Mouse (Mus musculus) testis, adult 2 months (tissue): ENCODE measurements at regions not wholly inside any gene's neighbourhood (a gene's known extent, or its start where the extent isn't known, plus 50 kb on each side); places are given as distances from the start of the nearest gene placed in this dataset.

Experiments used
- H3K27ac ChIP-seq: fragments of 200-500 bp; 2 replicates; pipeline ENCODE4 v1.5.1; 2012; ENCODE audit warnings: low read depth, low read length; ENCODE audit not compliant: control insufficient read depth, insufficient read depth
- H3K27me3 ChIP-seq: fragments of 200-500 bp; 2 replicates; pipeline ENCODE4 v1.6.1; 2012; ENCODE audit warnings: mild to moderate bottlenecking, low read length, moderate library complexity; ENCODE audit not compliant: control insufficient read depth, insufficient read depth
- H3K36me3 ChIP-seq: fragments of 200-500 bp; 2 replicates; pipeline ENCODE4 v1.6.1; 2012; ENCODE audit warnings: mild to moderate bottlenecking, low read length; ENCODE audit not compliant: control insufficient read depth, insufficient read depth
- H3K4me1 ChIP-seq: fragments of 200-500 bp; 2 replicates; pipeline ENCODE4 v1.6.1; 2012; ENCODE audit warnings: low read length; ENCODE audit not compliant: control insufficient read depth, insufficient read depth
- H3K4me3 ChIP-seq: fragments of 200-500 bp; 2 replicates; pipeline ENCODE4 v1.5.1; 2012; ENCODE audit warnings: low read depth, mild to moderate bottlenecking, low read length, moderate library complexity, mixed read lengths; ENCODE audit not compliant: control insufficient read depth
- CTCF ChIP-seq: fragments of 200-500 bp; IDR thresholded peaks from 2 replicates; pipeline ENCODE4 v1.5.1; 2012; ENCODE audit warnings: low read depth, mild to moderate bottlenecking, inconsistent platforms, low read length, moderate library complexity; ENCODE audit not compliant: control insufficient read depth, insufficient read depth, insufficient replicate concordance
- POLR2A ChIP-seq: fragments of 200-500 bp; IDR thresholded peaks from 2 replicates; pipeline ENCODE4 v1.6.1; 2012; ENCODE audit warnings: low read depth, mild to moderate bottlenecking, inconsistent platforms, low read length, moderate library complexity; ENCODE audit not compliant: control insufficient read depth

DNA sequence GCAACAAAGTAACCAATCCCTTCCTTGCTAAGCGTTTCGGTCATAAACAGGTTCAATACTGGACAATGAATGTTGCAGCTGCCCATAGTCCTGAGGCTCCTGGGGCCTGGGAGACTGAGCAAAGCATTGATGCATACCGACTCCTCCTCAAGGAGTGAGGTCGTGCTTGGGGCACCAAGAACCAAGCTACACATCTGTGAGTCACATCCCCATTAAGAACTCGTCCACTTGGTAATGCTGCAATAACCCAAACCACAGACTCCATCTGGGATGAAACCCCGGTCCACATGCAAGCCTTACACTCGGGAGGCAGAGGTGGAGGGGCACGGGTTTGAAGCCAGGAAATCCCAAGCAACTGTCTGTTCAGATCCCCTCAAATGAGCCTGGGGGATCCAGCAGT, 85.3 kb upstream of the Ctnnb1 start:
- no peaks in the 10 kb centered on the region for H3K27me3 ChIP-seq
- no peaks in the 10 kb centered on the region for H3K4me1 ChIP-seq
- no peak overlapping the region for H3K4me3 ChIP-seq
- H3K36me3 ChIP-seq, result no peaks in the 10 kb centered on the region
- no peak for TF ChIP-seq CTCF
- no peak for TF ChIP-seq POLR2A
- H3K27ac ChIP-seq, result no peak overlapping the region

DNA sequence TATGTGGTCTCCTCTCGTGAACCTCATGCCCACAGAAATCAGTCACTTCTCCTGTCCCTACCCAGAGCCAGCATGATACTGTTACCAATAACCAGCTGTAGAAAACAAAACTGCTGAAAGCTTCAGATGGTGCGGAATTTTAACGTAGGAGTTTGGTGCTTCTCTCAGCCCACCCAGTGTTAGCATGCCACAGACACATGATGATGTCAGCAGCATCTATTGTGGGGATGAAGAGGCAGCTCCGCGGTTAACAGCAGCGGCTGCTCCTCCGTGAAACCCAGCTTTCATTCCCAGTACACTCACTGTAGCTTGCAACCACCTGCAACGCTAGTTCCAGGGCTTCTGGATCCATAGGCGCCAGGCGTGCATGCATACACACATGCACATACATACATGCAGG, 83.5 kb upstream of the Ctnnb1 start:
- Histone ChIP-seq H3K4me3 (no peak overlapping the region), H3K27ac (no peak overlapping the region), H3K27me3 (no peaks in the 10 kb centered on the region), H3K36me3 (no peaks in the 10 kb centered on the region), H3K4me1 (no peaks in the 10 kb centered on the region)
- no peak for TF ChIP-seq POLR2A
- TF ChIP-seq CTCF, result no peak

GRCm38 (mm10) chr9:120847649-120848048, 81.4 kb upstream of the Ctnnb1 start:
- no peaks in the 10 kb centered on the region for H3K36me3 ChIP-seq

GRCm38 (mm10) chr9:120848962-120849361, 80.1 kb upstream of the Ctnnb1 start:
- Histone ChIP-seq H3K4me1 (peaks cover 2% of the 10 kb centered on the region; the same call in 1 of the 2 replicates), H3K4me3 (no peak overlapping the region), H3K36me3 (no peaks in the 10 kb centered on the region), H3K27ac (no peak overlapping the region), H3K27me3 (no peaks in the 10 kb centered on the region)
- TF ChIP-seq CTCF (no peak), POLR2A (no peak)

More at GRCm38 (mm10) chr9:120847649-120848048, 81.4 kb upstream of the Ctnnb1 start:
- H3K4me1 ChIP-seq, result peaks cover under 1% of the 10 kb centered on the region; the same call in 1 of the 2 replicates
- no peak overlapping the region for H3K27ac ChIP-seq
- no peak for TF ChIP-seq POLR2A
- no peak for TF ChIP-seq CTCF
- no peak overlapping the region for H3K4me3 ChIP-seq
- H3K27me3 ChIP-seq, result no peaks in the 10 kb centered on the region

GRCm38 (mm10) chr9:120850092-120850491, 78.9 kb upstream of the Ctnnb1 start:
- Histone ChIP-seq H3K4me1 (peaks cover 2% of the 10 kb centered on the region; the same call in 1 of the 2 replicates), H3K4me3 (no peak overlapping the region), H3K27me3 (no peaks in the 10 kb centered on the region), H3K27ac (no peak overlapping the region), H3K36me3 (no peaks in the 10 kb centered on the region)
- no peak for TF ChIP-seq POLR2A
- no peak for TF ChIP-seq CTCF

GRCm38 (mm10) chr9:120851914-120852313, 77.1 kb upstream of the Ctnnb1 start:
- Histone ChIP-seq H3K4me3 (no peak overlapping the region), H3K27me3 (no peaks in the 10 kb centered on the region), H3K4me1 (peaks cover 2% of the 10 kb centered on the region; the same call in 1 of the 2 replicates), H3K36me3 (no peaks in the 10 kb centered on the region), H3K27ac (no peak overlapping the region)
- TF ChIP-seq CTCF, result no peak
- no peak for TF ChIP-seq POLR2A

DNA sequence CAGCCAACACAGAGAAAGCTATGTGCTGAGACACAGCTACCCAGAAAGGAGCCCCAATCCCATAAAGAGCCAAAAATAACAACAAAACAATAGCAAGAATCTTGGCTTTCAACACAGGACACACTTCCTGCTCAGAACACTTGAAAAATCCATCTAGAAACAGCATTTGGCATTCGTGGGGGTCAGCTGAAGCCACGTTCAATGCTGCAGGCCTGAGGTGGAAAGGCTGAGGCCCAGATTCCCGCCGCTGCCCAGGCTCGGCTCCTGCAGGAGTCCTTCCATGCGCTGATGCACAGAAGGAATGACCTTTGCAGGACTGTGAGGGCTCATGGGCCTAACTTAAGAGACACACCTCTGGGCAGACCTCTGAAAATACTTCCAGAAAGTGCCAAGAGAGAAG, 76.4 kb upstream of the Ctnnb1 start:
- Histone ChIP-seq H3K36me3 (no peaks in the 10 kb centered on the region), H3K4me1 (peaks cover 2% of the 10 kb centered on the region; the same call in 1 of the 2 replicates), H3K4me3 (no peak overlapping the region), H3K27me3 (no peaks in the 10 kb centered on the region), H3K27ac (peak overlapping the region; percentile 52; the same call in 1 of the 2 replicates)
- no peak for TF ChIP-seq POLR2A
- TF ChIP-seq CTCF, result no peak

GRCm38 (mm10) chr9:120853032-120853597, 75.9 kb upstream of the Ctnnb1 start:
- TF ChIP-seq POLR2A, result no peak
- no peak for TF ChIP-seq CTCF
- no peak overlapping the region for H3K27ac ChIP-seq
- peaks cover 2% of the 10 kb centered on the region; the same call in 1 of the 2 replicates for H3K4me1 ChIP-seq
- no peaks in the 10 kb centered on the region for H3K36me3 ChIP-seq
- no peaks in the 10 kb centered on the region for H3K27me3 ChIP-seq
- H3K4me3 ChIP-seq, result no peak overlapping the region
